Mouse (Mus musculus) adrenal gland, postnatal 25 days (tissue): ENCODE measurements at regions not wholly inside any gene's neighbourhood (a gene's known extent, or its start where the extent isn't known, plus 50 kb on each side); places are given as distances from the start of the nearest gene placed in this dataset.
"Not testable (repeated sequence)": the region's sequence is repeated elsewhere in the genome, so short reads cannot be mapped to it uniquely, and the experiment has no call there.

Experiments used
- DNase-seq: peaks from one replicate; pipeline ENCODE4 v3.0.0; 2021; ENCODE audit warnings: mixed read lengths

- no peak for DNase-seq
Measured at GRCm38 (mm10) chr10:8136662-8137061, 180.6 kb upstream of the Tab2 start.

GRCm38 (mm10) chr10:8135272-8135671, 179.2 kb upstream of the Tab2 start:
- DNase-seq = no peak

GRCm38 (mm10) chr10:8134398-8134797, 178.4 kb upstream of the Tab2 start:
- DNase-seq = no peak

GRCm38 (mm10) chr10:8133451-8133952, 177.5 kb upstream of the Tab2 start:
- DNase-seq = no peak

- DNase-seq = no peak
Measured at GRCm38 (mm10) chr10:8132795-8133194, 176.8 kb upstream of the Tab2 start.

GRCm38 (mm10) chr10:8130472-8131241, 174.6 kb upstream of the Tab2 start:
- no peak for DNase-seq

GRCm38 (mm10) chr10:8130057-8130456, 174.0 kb upstream of the Tab2 start:
- no peak for DNase-seq

GRCm38 (mm10) chr10:8124124-8124523, 168.1 kb upstream of the Tab2 start:
- DNase-seq = no peak

- no peak for DNase-seq
Measured at GRCm38 (mm10) chr10:8121895-8122294, 165.9 kb upstream of the Tab2 start.

- no peak for DNase-seq
Measured at GRCm38 (mm10) chr10:8116821-8117220, 160.8 kb upstream of the Tab2 start.

GRCm38 (mm10) chr10:8114932-8115331, 158.9 kb upstream of the Tab2 start:
- not testable (repeated sequence) for DNase-seq

GRCm38 (mm10) chr10:8114530-8114929, 158.5 kb upstream of the Tab2 start:
- DNase-seq = no peak

- no peak for DNase-seq
Measured at GRCm38 (mm10) chr10:8100489-8100888, 144.5 kb upstream of the Tab2 start.

GRCm38 (mm10) chr10:8095924-8096323, 139.9 kb upstream of the Tab2 start:
- no peak for DNase-seq

GRCm38 (mm10) chr10:8095206-8095605, 139.2 kb upstream of the Tab2 start:
- DNase-seq = no peak

- no peak for DNase-seq
Measured at GRCm38 (mm10) chr10:8091871-8092552, 136.0 kb upstream of the Tab2 start.

GRCm38 (mm10) chr10:8089296-8089695, 133.3 kb upstream of the Tab2 start:
- DNase-seq = peak; percentile 1

GRCm38 (mm10) chr10:8088737-8089136, 132.7 kb upstream of the Tab2 start:
- no peak for DNase-seq

- DNase-seq = no peak
Measured at GRCm38 (mm10) chr10:8088321-8088720, 132.3 kb upstream of the Tab2 start.

GRCm38 (mm10) chr10:8087106-8087505, 131.1 kb upstream of the Tab2 start:
- DNase-seq = peak; percentile 8

GRCm38 (mm10) chr10:8086442-8086841, 130.4 kb upstream of the Tab2 start:
- no peak for DNase-seq

GRCm38 (mm10) chr10:8077904-8078811, 122.1 kb upstream of the Tab2 start:
- no peak for DNase-seq

GRCm38 (mm10) chr10:8072463-8072862, 116.4 kb upstream of the Tab2 start:
- DNase-seq = no peak
